Mouse (Mus musculus): ENCODE results near the gene Khdc1b.
A peak's percentile ranks its signal among the peaks of the same experiment; 100 is the strongest.
"Not testable (repeated sequence)": the region's sequence is repeated elsewhere in the genome, so short reads cannot be mapped to it uniquely, and the experiment has no call there.

Khdc1b gene

GRCm38 (mm10) chr1:21383256-21383655, at the start of gene Khdc1b:
TSS of gene Khdc1b (plus strand) at chr1:21383556.
- DNase-seq (ENCODE audit: low spot score), result no peak

- no peak for DNase-seq (ENCODE audit: low spot score)
Observed at GRCm38 (mm10) chr1:21335836-21336235, 47.5 kb upstream of the Khdc1b start.

- DNase-seq (ENCODE audit: low spot score), result no peak
Observed at GRCm38 (mm10) chr1:21340745-21341144, 42.6 kb upstream of the Khdc1b start.

- DNase-seq (ENCODE audit: low spot score), result peak; percentile 53
Observed at GRCm38 (mm10) chr1:21344253-21344652, 39.1 kb upstream of the Khdc1b start.

GRCm38 (mm10) chr1:21344752-21345151, 38.6 kb upstream of the Khdc1b start:
- not testable (repeated sequence) for DNase-seq (ENCODE audit: low spot score)

GRCm38 (mm10) chr1:21349341-21349740, 34.0 kb upstream of the Khdc1b start, which contains the start of gene Khdc1a:
TSS of gene Khdc1a (plus strand) at chr1:21349641.
- DNase-seq (ENCODE audit: low spot score), result no peak

- DNase-seq (ENCODE audit: low spot score), result not testable (repeated sequence)
Observed at GRCm38 (mm10) chr1:21368031-21368430, 15.3 kb upstream of the Khdc1b start, which contains the start of gene Khdc1c. TSS of gene Khdc1c (plus strand) at chr1:21368331.

GRCm38 (mm10) chr1:21391138-21391671, 7.8 kb downstream of the Khdc1b start:
- no peak for DNase-seq (ENCODE audit: low spot score)

GRCm38 (mm10) chr1:21402804-21403203, 19.4 kb downstream of the Khdc1b start:
- DNase-seq (ENCODE audit: low spot score), result no peak

- no peak for DNase-seq (ENCODE audit: low spot score)
Observed at GRCm38 (mm10) chr1:21407266-21407665, 23.9 kb downstream of the Khdc1b start.

- peak; percentile 86 for DNase-seq (ENCODE audit: low spot score)
Observed at GRCm38 (mm10) chr1:21411331-21412196, 28.2 kb downstream of the Khdc1b start.

GRCm38 (mm10) chr1:21412197-21412555, 28.8 kb downstream of the Khdc1b start:
- no peak for DNase-seq (ENCODE audit: low spot score)

GRCm38 (mm10) chr1:21419370-21419769, 36.0 kb downstream of the Khdc1b start:
- peak; percentile 36 for DNase-seq (ENCODE audit: low spot score)

- no peak for DNase-seq (ENCODE audit: low spot score)
Observed at GRCm38 (mm10) chr1:21425654-21426053, 42.3 kb downstream of the Khdc1b start.

GRCm38 (mm10) chr1:21428079-21428478, 44.7 kb downstream of the Khdc1b start:
- DNase-seq (ENCODE audit: low spot score), result no peak

GRCm38 (mm10) chr1:21431666-21432065, 48.3 kb downstream of the Khdc1b start:
- DNase-seq (ENCODE audit: low spot score), result no peak

GRCm38 (mm10) chr1:21434853-21435252, 51.5 kb downstream of the Khdc1b start:
- no peak for DNase-seq (ENCODE audit: low spot score)

Data from embryo, embryonic 10 days (tissue).